Mouse (Mus musculus) forebrain, embryonic 11.5 days (tissue): ENCODE measurements around the gene Ndrg3. TPM values are rescaled to one million over a fixed set of nuclear protein-coding genes. Genes with fewer than 3 reads are reported as not detected.
"Not testable (repeated sequence)": the region's sequence is repeated elsewhere in the genome, so short reads cannot be mapped to it uniquely, and the experiment has no call there.

ENCODE experiments used
- ATAC-seq: fragments of 200-750 bp; cut with Nextera tagmentation; replicated peaks from 2 replicates; pipeline ENCODE4 v1.8.0; 2017; ENCODE audit warnings: moderate TSS enrichment; ENCODE audit not compliant: low FRiP score
- DNase-seq: peaks from one replicate; pipeline ENCODE4 v3.0.0-alpha.2; 2017; ENCODE audit warnings: low spot score
- H3K27ac ChIP-seq: fragments of 300-500 bp; sonication (generic); 2 replicates; pipeline ENCODE4 v1.5.1; 2014; ENCODE audit warnings: low read depth, low read length
- H3K27me3 ChIP-seq: fragments of 300-500 bp; sonication (generic); 2 replicates; pipeline ENCODE4 v1.6.1; 2014; ENCODE audit warnings: mild to moderate bottlenecking, low read length, mixed read lengths; ENCODE audit not compliant: control insufficient read depth, insufficient read depth
- H3K36me3 ChIP-seq: fragments of 300-500 bp; sonication (generic); 2 replicates; pipeline ENCODE4 v1.6.1; 2014; ENCODE audit warnings: mild to moderate bottlenecking, low read length, moderate library complexity, mixed read lengths; ENCODE audit not compliant: control insufficient read depth, insufficient read depth
- H3K4me1 ChIP-seq: fragments of 300-500 bp; sonication (generic); replicated peaks from 2 replicates; pipeline ENCODE4 v1.6.1; 2014; ENCODE audit warnings: low read length, mixed read lengths; ENCODE audit not compliant: control insufficient read depth, insufficient read depth
- H3K4me2 ChIP-seq: fragments of 300-500 bp; sonication (generic); 2 replicates; pipeline ENCODE4 v1.6.1; 2014; ENCODE audit warnings: low read depth, mild to moderate bottlenecking, low read length, moderate library complexity, mixed read lengths; ENCODE audit not compliant: severe bottlenecking
- H3K4me3 ChIP-seq: fragments of 300-500 bp; sonication (generic); 2 replicates; pipeline ENCODE4 v1.5.1; 2014; ENCODE audit warnings: low read depth, low read length
- H3K9ac ChIP-seq: fragments of 300-500 bp; sonication (generic); 2 replicates; pipeline ENCODE4 v1.6.1; 2014; ENCODE audit warnings: low read length
- H3K9me3 ChIP-seq: fragments of 300-500 bp; sonication (generic); 2 replicates; pipeline ENCODE4 v1.6.1; 2016; ENCODE audit warnings: low read length, mixed read lengths; ENCODE audit not compliant: control insufficient read depth
- WGBS: fragments of 180-500 bp; shearing (Covaris S2); extraction: QIAGEN DNeasy Blood & Tissue Kit; methylation state at CpG from one replicate; pipeline ENCODE4 v1.1.7; 2014; 5-methylcytosine and 5-hydroxymethylcytosine counted together
- polyA plus RNA-seq: library from polyadenylated mRNA; unstranded; fragments of >200 nt; fragmentation: Nextera tagmentation; extraction: Ambion mirVana; gene quantifications from 2 replicates; pipeline ENCODE4 v1.2.1, GENCODE M21; 2014

The Ndrg3 gene
- polyA plus RNA-seq, 1 experiment from 2014 or later, result 51.1 TPM

GRCm38 (mm10) chr2:156925611-156926010 lies 66.2 kb downstream of the Ndrg3 start:
- not testable (repeated sequence) for H3K4me1 ChIP-seq, H3K9ac ChIP-seq, DNase-seq, H3K9me3 ChIP-seq, H3K27me3 ChIP-seq, H3K36me3 ChIP-seq, H3K27ac ChIP-seq, H3K4me2 ChIP-seq, ATAC-seq, H3K4me3 ChIP-seq
- WGBS, result 84% methylated on average over 3 of the region's 3 CpGs

GRCm38 (mm10) chr2:156925075-156925474 lies 66.8 kb downstream of the Ndrg3 start:
- not testable (repeated sequence) for H3K4me1 ChIP-seq, H3K27me3 ChIP-seq, H3K9ac ChIP-seq, H3K36me3 ChIP-seq, H3K27ac ChIP-seq, H3K4me3 ChIP-seq, H3K4me2 ChIP-seq, ATAC-seq, H3K9me3 ChIP-seq, DNase-seq
- WGBS, result 92% methylated on average over 4 of the region's 4 CpGs

- H3K9ac ChIP-seq, result no peak overlapping the region
- H3K36me3 ChIP-seq, result no peaks in the 10 kb centered on the region
- no peak overlapping the region for H3K27ac ChIP-seq
- no peaks in the 10 kb centered on the region for H3K9me3 ChIP-seq
- no peak for ATAC-seq
- DNase-seq, result no peak
- no peak overlapping the region for H3K4me3 ChIP-seq
- H3K4me1 ChIP-seq, result no peaks in the 10 kb centered on the region
- WGBS, result 71% methylated on average over 3 of the region's 3 CpGs
- no peaks in the 10 kb centered on the region for H3K27me3 ChIP-seq
- no peak overlapping the region for H3K4me2 ChIP-seq
Observed at GRCm38 (mm10) chr2:156924210-156924898, 67.5 kb downstream of the Ndrg3 start.

- Histone ChIP-seq H3K27ac (no peak overlapping the region), H3K27me3 (no peaks in the 10 kb centered on the region), H3K9ac (no peak overlapping the region), H3K9me3 (no peaks in the 10 kb centered on the region), H3K36me3 (no peaks in the 10 kb centered on the region), H3K4me1 (no peaks in the 10 kb centered on the region), H3K4me3 (no peak overlapping the region), H3K4me2 (no peak overlapping the region)
- ATAC-seq, result no peak
- no peak for DNase-seq
- WGBS, result 88% methylated on average over 5 of the region's 5 CpGs
Observed at GRCm38 (mm10) chr2:156923057-156923456, 68.8 kb downstream of the Ndrg3 start.

GRCm38 (mm10) chr2:156919796-156920195 lies 72.1 kb downstream of the Ndrg3 start:
- Histone ChIP-seq H3K36me3 (no peaks in the 10 kb centered on the region), H3K27me3 (no peaks in the 10 kb centered on the region), H3K9ac (no peak overlapping the region), H3K4me3 (no peak overlapping the region), H3K9me3 (no peaks in the 10 kb centered on the region), H3K4me2 (no peak overlapping the region), H3K27ac (no peak overlapping the region), H3K4me1 (no peaks in the 10 kb centered on the region)
- WGBS, result 81% methylated on average over 2 of the region's 2 CpGs
- DNase-seq, result no peak
- ATAC-seq, result no peak

GRCm38 (mm10) chr2:156919191-156919590 lies 72.7 kb downstream of the Ndrg3 start:
- 88% methylated on average over 11 of the region's 11 CpGs for WGBS
- DNase-seq, H3K9me3 ChIP-seq: not testable (repeated sequence)

GRCm38 (mm10) chr2:156918562-156918961 lies 73.3 kb downstream of the Ndrg3 start:
- H3K4me1 ChIP-seq, result no peaks in the 10 kb centered on the region
- H3K27me3 ChIP-seq, result no peaks in the 10 kb centered on the region
- H3K9me3 ChIP-seq, result no peaks in the 10 kb centered on the region
- 73% methylated on average over 4 of the region's 4 CpGs for WGBS
- H3K9ac ChIP-seq, result no peak overlapping the region
- no peak for ATAC-seq
- DNase-seq, result no peak
- H3K36me3 ChIP-seq, result no peaks in the 10 kb centered on the region
- H3K4me3 ChIP-seq, result no peak overlapping the region
- H3K4me2 ChIP-seq, result no peak overlapping the region
- no peak overlapping the region for H3K27ac ChIP-seq

More at GRCm38 (mm10) chr2:156919191-156919590, 72.7 kb downstream of the Ndrg3 start:
- H3K4me3 ChIP-seq, ATAC-seq, H3K4me2 ChIP-seq, H3K9ac ChIP-seq, H3K36me3 ChIP-seq, H3K27ac ChIP-seq, H3K4me1 ChIP-seq, H3K27me3 ChIP-seq: not testable (repeated sequence)

GRCm38 (mm10) chr2:156916419-156917125 lies 75.3 kb downstream of the Ndrg3 start:
- Histone ChIP-seq H3K9ac (no peak overlapping the region), H3K27me3 (no peaks in the 10 kb centered on the region), H3K27ac (no peak overlapping the region), H3K4me2 (no peak overlapping the region), H3K36me3 (no peaks in the 10 kb centered on the region), H3K4me1 (no peaks in the 10 kb centered on the region), H3K9me3 (no peaks in the 10 kb centered on the region), H3K4me3 (no peak overlapping the region)
- 86% methylated on average over 3 of the region's 3 CpGs for WGBS
- DNase-seq (no peak), ATAC-seq (no peak)

GRCm38 (mm10) chr2:156915559-156915958 lies 76.3 kb downstream of the Ndrg3 start:
- no peaks in the 10 kb centered on the region for H3K9me3 ChIP-seq

More at GRCm38 (mm10) chr2:156915559-156915958, 76.3 kb downstream of the Ndrg3 start:
- ATAC-seq, result no peak
- no peak overlapping the region for H3K27ac ChIP-seq
- H3K9ac ChIP-seq, result no peak overlapping the region
- DNase-seq, result no peak
- no peak overlapping the region for H3K4me3 ChIP-seq
- no peaks in the 10 kb centered on the region for H3K36me3 ChIP-seq
- H3K4me2 ChIP-seq, result no peak overlapping the region
- H3K4me1 ChIP-seq, result no peaks in the 10 kb centered on the region
- no peaks in the 10 kb centered on the region for H3K27me3 ChIP-seq
- 84% methylated on average over 3 of the region's 3 CpGs for WGBS
